Mouse (Mus musculus) midbrain, embryonic 15.5 days (tissue): ENCODE results near the gene Gm13090. TPM values are rescaled to one million over a fixed set of nuclear protein-coding genes. Genes with fewer than 3 reads are reported as not detected.

ENCODE experiments used
- ATAC-seq: fragments of 200-750 bp; cut with Nextera tagmentation; replicated peaks from 2 replicates; pipeline ENCODE4 v1.8.0; 2017; ENCODE audit warnings: moderate TSS enrichment
- H3K27ac ChIP-seq: fragments of 300-500 bp; sonication (generic); 2 replicates; pipeline ENCODE4 v1.5.1; 2015; ENCODE audit warnings: mild to moderate bottlenecking, inconsistent platforms
- H3K27me3 ChIP-seq: fragments of 300-500 bp; sonication (generic); replicated peaks from 2 replicates; pipeline ENCODE4 v1.6.1; 2015; ENCODE audit warnings: inconsistent platforms
- H3K36me3 ChIP-seq: fragments of 300-500 bp; sonication (generic); replicated peaks from 2 replicates; pipeline ENCODE4 v1.6.1; 2015; ENCODE audit warnings: inconsistent platforms
- H3K4me1 ChIP-seq: fragments of 300-500 bp; sonication (generic); 2 replicates; pipeline ENCODE4 v1.6.1; 2015; ENCODE audit warnings: inconsistent platforms
- H3K4me2 ChIP-seq: fragments of 300-500 bp; sonication (generic); 2 replicates; pipeline ENCODE4 v1.6.1; 2015; ENCODE audit warnings: inconsistent platforms, mild to moderate bottlenecking, moderate library complexity
- H3K4me3 ChIP-seq: fragments of 300-500 bp; sonication (generic); 2 replicates; pipeline ENCODE4 v1.5.1; 2015; ENCODE audit warnings: mild to moderate bottlenecking, inconsistent platforms
- H3K9ac ChIP-seq: fragments of 300-500 bp; sonication (generic); 2 replicates; pipeline ENCODE4 v1.6.1; 2015; ENCODE audit warnings: mild to moderate bottlenecking, inconsistent platforms
- H3K9me3 ChIP-seq: fragments of 300-500 bp; sonication (generic); 2 replicates; pipeline ENCODE4 v1.6.1; 2016; ENCODE audit warnings: inconsistent platforms
- WGBS: fragments of 180-500 bp; shearing (Covaris S2); methylation state at CpG from one replicate; pipeline ENCODE4 v1.1.7; 2015; ENCODE audit warnings: mixed read lengths; 5-methylcytosine and 5-hydroxymethylcytosine counted together
- polyA plus RNA-seq: library from polyadenylated mRNA; unstranded; fragments of >200 nt; fragmentation: Nextera tagmentation; extraction: Ambion mirVana; gene quantifications from 2 replicates; pipeline ENCODE4 v1.2.1, GENCODE M21; 2015

The Gm13090 gene
- polyA plus RNA-seq = 0.24 and 0.48 TPM in 2 replicates

DNA sequence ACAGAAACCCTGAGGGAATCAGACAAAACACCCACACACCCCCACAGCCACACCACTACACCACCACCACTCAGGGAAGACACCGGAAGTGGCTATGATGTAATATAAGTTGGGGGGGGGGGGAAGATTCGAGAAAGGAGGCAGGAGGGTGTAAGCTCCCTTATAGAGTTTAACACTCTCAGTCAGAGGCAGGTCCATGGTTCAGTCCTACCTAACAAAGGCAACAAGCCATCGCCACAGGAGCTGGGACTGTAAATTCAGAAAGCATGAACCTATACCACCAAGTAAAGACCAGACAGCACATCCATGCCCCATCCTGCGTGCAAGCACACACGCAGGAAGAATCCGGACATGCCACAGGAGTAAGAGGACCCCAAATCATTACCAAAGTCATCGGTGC lies at the start of gene Gm13090:
Gene Gm13090 (plus strand): TSS at position 301 of the 400 bp plus-strand sequence.
- H3K4me2 ChIP-seq = no peak within 1 kb of the TSS
- peaks cover 23% of the 10 kb centered on the region for H3K4me1 ChIP-seq
- ATAC-seq = no peak
- no peaks in the 10 kb centered on the region for H3K9me3 ChIP-seq
- WGBS = 94% methylated on average over 7 of the region's 7 CpGs
- peaks cover 30% of the 10 kb centered on the region for H3K36me3 ChIP-seq
- H3K27ac ChIP-seq = no peak within 1 kb of the TSS
- H3K4me3 ChIP-seq = no peak within 1 kb of the TSS
- no peaks in the 10 kb centered on the region for H3K27me3 ChIP-seq
- H3K9ac ChIP-seq = no peak within 1 kb of the TSS

DNA sequence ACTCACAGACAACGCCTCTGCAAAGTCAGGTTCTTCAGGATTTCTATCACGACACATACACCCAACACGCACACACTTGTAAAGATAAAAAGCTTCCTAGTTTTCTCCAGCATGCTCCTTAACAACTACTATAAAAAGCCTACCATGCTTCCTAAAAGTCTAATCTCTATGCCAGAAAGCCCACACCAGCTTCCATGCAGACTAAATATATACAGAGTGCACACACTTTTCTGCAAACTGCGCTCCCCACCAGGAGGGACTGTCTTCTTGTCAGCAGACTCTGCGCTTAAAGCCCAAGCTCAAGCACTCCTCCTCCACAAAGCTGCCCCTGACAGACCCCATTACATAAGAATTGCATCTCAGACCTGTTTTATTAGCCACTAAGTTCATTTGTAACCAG lies 47.9 kb upstream of the Gm13090 start:
- H3K4me1 ChIP-seq = peaks cover 10% of the 10 kb centered on the region; the same call in 1 of the 2 replicates

DNA sequence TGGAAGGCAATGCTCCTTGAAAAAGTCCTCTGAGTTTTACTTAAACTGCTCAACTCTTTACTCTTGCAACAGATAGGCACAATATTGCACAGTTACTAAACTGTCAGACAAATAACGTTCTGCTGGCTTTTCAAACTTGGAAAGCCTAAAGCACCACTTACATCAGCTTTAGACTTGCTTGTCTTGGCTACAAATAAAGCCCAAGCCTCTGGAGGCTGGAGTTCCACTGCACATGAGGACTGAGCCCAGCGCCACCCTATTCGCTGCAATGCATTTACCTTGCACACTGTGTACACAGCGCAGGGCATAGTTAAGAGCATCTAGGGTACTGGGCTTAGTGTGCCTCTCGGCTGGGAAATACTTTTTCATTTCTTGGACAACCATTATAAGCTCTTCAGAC lies 46.1 kb upstream of the Gm13090 start:
- Histone ChIP-seq H3K27ac (no peak overlapping the region), H3K36me3 (peaks cover 11% of the 10 kb centered on the region; the same call in 1 of the 2 replicates), H3K4me2 (peak overlapping the region; percentile 96), H3K4me1 (peaks cover 10% of the 10 kb centered on the region; the same call in 1 of the 2 replicates), H3K9ac (no peak overlapping the region), H3K27me3 (no peaks in the 10 kb centered on the region; the same call in 1 of the 2 replicates), H3K9me3 (no peaks in the 10 kb centered on the region), H3K4me3 (no peak overlapping the region; the same call in 1 of the 2 replicates)
- 44% methylated on average over 5 of the region's 5 CpGs for WGBS
- ATAC-seq = no peak

More for the DNA sequence above, 47.9 kb upstream of the Gm13090 start:
- Histone ChIP-seq H3K4me2 (no peak overlapping the region), H3K9ac (no peak overlapping the region), H3K9me3 (no peaks in the 10 kb centered on the region), H3K27me3 (no peaks in the 10 kb centered on the region; the same call in 1 of the 2 replicates), H3K36me3 (no peaks in the 10 kb centered on the region), H3K27ac (no peak overlapping the region), H3K4me3 (no peak overlapping the region)
- no peak for ATAC-seq
- WGBS = 90% methylated on average over 5 of the region's 5 CpGs

DNA sequence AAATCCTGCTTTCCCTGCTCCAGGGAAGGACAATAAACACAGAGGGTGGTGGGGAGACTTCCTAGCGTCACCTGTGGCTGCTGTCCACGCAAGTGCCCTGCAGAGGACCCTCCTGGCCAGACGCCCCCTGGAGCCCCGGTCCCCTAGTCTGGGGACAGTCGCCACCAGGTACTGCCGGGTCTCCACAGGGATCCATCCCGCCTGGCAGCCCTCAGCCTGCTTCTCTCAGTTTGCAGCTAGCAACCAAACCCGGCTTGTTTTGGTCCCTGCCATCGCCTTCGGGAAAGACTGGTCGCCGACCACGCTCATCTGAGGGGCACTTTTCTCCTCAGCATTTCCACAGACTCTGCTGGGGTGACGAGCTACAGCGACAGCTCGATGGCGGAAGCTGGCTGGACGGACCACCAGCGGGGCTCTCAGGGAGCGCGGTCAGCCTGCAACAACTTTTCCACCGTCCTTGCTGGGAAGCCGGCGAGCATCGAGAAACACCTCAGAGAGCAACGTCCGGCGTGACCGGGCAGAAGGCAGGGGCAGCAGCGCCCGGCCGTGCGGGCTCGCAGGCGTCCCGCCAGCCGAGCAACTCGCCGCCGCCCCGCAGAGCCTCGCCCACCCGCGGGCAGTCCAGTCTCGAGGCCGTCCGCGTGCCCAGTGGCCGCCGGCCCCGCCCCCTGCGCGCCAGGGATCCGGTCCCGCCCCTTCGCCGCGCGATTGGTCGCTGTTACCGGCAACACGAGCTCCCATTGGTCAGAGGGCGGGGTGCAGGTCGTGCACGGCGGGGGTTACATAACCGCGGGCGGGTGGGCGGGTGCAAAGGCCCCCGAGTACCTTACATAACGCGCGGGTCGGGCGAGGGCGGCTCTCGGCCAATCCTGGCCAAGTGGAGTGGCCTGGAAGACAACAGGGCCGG lies 45.1 kb upstream of the Gm13090 start, which contains the start of gene Per3:
Gene Per3 (minus strand): TSS at position 629 of the 907 bp plus-strand sequence.
- H3K27ac ChIP-seq = 0 out of 2 replicates have a peak within 1 kb of the TSS, but pooled peaks have one; percentile 14
- peak; percentile 96 for ATAC-seq
- WGBS = under 1% methylated on average over 79 of the region's 79 CpGs
- no peaks in the 10 kb centered on the region; the same call in 1 of the 2 replicates for H3K27me3 ChIP-seq
- peaks cover 11% of the 10 kb centered on the region; the same call in 1 of the 2 replicates for H3K36me3 ChIP-seq
- peaks cover 10% of the 10 kb centered on the region; the same call in 1 of the 2 replicates for H3K4me1 ChIP-seq
- no peaks in the 10 kb centered on the region for H3K9me3 ChIP-seq
- peak within 1 kb of the TSS; percentile 48 for H3K9ac ChIP-seq
- peak within 1 kb of the TSS; percentile 65 for H3K4me3 ChIP-seq
- peak within 1 kb of the TSS; percentile 96 for H3K4me2 ChIP-seq

DNA sequence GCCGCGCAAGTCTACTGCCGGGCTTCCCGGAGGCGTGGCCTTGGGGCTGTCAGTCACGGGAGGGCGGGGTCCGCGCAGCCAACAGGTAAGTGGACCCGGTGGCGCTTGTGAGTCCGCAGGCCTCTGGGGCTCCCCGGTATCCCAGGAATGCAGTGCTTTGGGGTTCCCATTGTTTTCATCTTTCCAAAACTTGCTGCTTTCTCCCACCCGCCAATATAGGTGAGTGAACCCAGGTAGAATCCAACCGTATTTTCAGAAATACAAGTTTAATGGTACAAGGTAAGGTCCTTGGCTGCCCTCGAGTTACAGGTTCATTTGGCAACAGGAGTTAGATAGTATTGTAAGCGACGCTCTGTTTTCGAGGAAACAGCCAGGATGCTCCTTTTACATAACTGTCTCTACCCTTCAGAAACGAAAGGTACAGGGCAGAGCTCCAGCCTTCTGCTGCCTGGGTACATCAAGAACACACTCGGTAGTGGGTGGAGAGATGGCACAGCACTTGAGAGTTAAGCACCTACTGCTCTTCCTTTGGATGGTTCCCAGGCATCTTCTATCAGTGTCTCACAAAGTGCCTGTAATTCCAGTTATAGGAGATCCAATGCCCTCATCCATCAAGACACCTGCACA lies 44.3 kb upstream of the Gm13090 start:
- peak overlapping the region; percentile 96 for H3K4me2 ChIP-seq
- H3K4me3 ChIP-seq = peak overlapping the region; percentile 65
- H3K4me1 ChIP-seq = peaks cover 10% of the 10 kb centered on the region; the same call in 1 of the 2 replicates
- WGBS = 3% methylated on average over 21 of the region's 21 CpGs
- H3K27me3 ChIP-seq = no peaks in the 10 kb centered on the region; the same call in 1 of the 2 replicates
- peak; percentile 14; the same call in 1 of the 2 replicates for ATAC-seq
- H3K9me3 ChIP-seq = no peaks in the 10 kb centered on the region
- peak overlapping the region; percentile 48; the same call in 1 of the 2 replicates for H3K9ac ChIP-seq
- no peak overlapping the region for H3K27ac ChIP-seq
- peaks cover 18% of the 10 kb centered on the region; the same call in 1 of the 2 replicates for H3K36me3 ChIP-seq

DNA sequence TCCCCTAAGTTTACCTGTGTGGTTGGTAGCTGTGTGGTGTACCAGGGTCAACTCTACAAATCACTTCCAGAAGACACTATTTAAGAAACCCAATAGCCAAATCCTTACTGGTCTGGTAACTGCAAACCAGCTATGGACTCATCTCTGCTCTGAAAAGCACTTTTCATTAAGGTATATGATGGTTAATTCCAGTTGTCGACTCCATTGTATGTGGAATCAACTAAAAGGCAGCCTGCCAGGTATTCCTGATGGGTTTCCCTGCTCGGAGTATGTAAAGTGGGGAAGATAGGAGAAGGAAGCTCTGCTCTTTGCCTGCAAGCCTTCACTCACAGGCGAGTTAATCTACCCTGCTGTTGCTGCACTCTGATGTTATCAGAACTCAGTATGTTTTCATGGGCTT lies 42.8 kb upstream of the Gm13090 start:
- Histone ChIP-seq H3K9me3 (no peaks in the 10 kb centered on the region), H3K4me2 (no peak overlapping the region), H3K27ac (no peak overlapping the region), H3K9ac (no peak overlapping the region), H3K27me3 (no peaks in the 10 kb centered on the region; the same call in 1 of the 2 replicates), H3K4me3 (no peak overlapping the region), H3K36me3 (peaks cover 30% of the 10 kb centered on the region; the same call in 1 of the 2 replicates), H3K4me1 (peaks cover 10% of the 10 kb centered on the region; the same call in 1 of the 2 replicates)
- 93% methylated on average over 3 of the region's 3 CpGs for WGBS
- no peak for ATAC-seq

DNA sequence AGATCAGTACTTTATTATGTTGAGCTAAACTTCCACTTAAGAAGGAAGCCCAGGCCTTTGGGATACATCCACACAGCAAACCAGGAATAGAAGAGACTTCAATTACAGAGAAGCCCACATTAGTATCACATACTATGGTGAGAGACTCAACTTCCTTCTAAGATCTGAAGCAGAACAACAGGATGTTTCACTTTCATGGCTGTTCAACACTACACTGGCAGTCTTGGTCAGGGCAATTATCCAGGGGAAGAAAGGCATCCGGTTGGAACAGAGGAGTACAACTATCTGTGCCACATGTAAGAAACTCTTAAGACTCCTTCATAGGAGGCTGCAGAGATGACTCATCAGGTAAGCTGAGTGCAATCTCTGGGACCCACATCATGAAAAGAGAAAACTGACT lies 38.2 kb upstream of the Gm13090 start:
- Histone ChIP-seq H3K9ac (no peak overlapping the region), H3K4me1 (peaks cover 10% of the 10 kb centered on the region), H3K36me3 (peaks cover 33% of the 10 kb centered on the region; the same call in 1 of the 2 replicates), H3K27me3 (no peaks in the 10 kb centered on the region), H3K4me2 (no peak overlapping the region), H3K9me3 (no peaks in the 10 kb centered on the region), H3K27ac (no peak overlapping the region), H3K4me3 (no peak overlapping the region)
- ATAC-seq = no peak
- WGBS = 94% methylated on average over 1 of the region's 1 CpGs

DNA sequence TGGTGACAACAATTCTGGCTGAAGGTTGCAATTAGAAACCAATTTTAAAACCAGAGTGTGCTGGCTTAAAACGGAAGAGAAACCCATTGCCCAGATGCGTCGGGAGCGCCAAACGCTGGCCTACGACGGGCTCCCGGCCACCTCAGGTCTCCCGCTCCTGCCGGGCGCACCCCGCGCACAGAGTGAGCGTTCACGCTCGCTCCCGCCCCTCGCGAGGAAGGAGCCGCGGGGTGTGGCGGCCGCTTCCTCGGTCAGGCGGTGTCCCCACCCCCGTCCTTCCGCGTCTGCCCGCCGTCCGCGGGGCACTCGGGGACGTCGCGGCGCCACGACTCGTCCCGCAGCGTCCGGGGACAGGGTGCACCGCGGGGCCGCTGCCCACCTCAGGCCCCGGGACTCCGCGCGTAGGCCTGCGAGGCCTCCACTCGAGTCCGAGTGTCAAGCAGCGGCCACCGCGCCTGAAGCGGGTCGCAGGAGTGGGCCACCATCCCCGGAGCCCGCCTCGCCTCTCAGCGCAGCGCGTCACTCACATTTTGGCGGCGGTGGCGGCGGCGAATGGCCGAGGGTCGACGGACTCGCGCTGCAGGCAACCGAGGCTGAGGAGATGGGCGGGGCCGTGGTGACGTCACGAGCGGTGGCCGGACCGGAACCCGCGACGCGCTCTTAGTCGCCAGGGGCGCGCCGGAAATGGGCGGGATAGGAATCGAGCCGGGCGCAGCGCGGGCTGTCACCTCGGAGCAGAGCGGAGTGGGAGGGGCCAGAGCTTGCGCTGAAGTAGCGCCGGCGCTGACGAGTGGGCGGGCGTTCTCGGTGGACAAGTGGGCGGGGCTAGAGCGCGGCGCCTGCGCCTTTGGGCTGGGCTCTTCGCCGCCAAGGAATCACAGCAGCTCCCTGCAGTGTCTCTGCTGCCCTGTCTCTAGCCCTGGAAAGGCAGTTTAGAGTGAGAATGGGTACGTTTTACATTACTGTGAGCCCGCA lies 31.7 kb upstream of the Gm13090 start, which contains the start of gene Vamp3:
Gene Vamp3 (minus strand): TSS at position 617 of the 975 bp plus-strand sequence.
- peak; percentile 99 for ATAC-seq
- H3K27ac ChIP-seq = peak within 1 kb of the TSS; percentile 95
- no peaks in the 10 kb centered on the region for H3K9me3 ChIP-seq
- peaks cover 17% of the 10 kb centered on the region for H3K36me3 ChIP-seq
- H3K4me1 ChIP-seq = peaks cover 24% of the 10 kb centered on the region
- H3K27me3 ChIP-seq = no peaks in the 10 kb centered on the region
- WGBS = under 1% methylated on average over 114 of the region's 114 CpGs
- peak within 1 kb of the TSS; percentile 90 for H3K9ac ChIP-seq
- H3K4me2 ChIP-seq = peak within 1 kb of the TSS; percentile 71
- H3K4me3 ChIP-seq = peak within 1 kb of the TSS; percentile 85

DNA sequence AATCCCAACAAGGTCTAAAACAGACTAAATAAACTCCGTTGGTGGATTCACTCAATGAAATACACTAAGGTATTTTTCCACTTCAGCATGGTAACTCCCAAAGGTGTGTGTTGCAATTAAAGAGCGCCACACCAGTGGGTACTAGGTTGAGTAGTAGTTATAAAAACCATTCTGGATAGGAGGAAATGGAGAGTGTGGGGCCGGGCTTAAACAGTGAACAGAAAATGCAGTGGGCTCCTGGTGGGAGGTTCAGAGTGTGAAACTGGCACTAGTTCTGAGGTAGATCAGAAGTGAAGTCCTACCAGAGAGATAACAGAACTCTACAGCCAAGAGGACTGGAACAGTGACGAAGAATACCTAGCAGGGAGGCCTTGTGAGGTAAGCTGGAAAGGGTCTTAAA lies 30.7 kb upstream of the Gm13090 start:
- Histone ChIP-seq H3K36me3 (peaks cover 19% of the 10 kb centered on the region), H3K9me3 (no peaks in the 10 kb centered on the region), H3K27ac (peak overlapping the region; percentile 95), H3K4me3 (peak overlapping the region; percentile 85; the same call in 1 of the 2 replicates), H3K4me2 (peak overlapping the region; percentile 71), H3K9ac (no peak overlapping the region), H3K4me1 (peaks cover 24% of the 10 kb centered on the region), H3K27me3 (no peaks in the 10 kb centered on the region)
- 71% methylated on average over 4 of the region's 4 CpGs for WGBS
- no peak for ATAC-seq

DNA sequence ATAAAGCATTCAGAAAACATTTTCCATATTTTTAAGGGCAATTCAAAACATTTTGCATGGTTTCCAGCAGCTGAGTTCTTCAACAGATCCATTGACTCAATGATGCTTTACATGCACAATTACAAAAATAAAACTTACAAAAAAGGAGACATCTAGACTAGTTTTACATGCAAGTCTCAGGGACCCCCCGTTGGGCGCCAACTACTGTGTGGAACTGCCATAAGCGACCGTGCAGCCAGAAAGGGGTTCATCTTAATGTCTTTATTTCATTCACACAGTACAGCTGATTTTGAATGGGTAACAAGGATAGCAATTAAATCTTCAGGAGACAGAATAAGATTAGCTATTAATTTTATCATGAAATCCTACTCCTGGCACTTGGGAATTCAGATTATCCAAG lies 29.8 kb upstream of the Gm13090 start:
- ATAC-seq = no peak
- Histone ChIP-seq H3K36me3 (peaks cover 19% of the 10 kb centered on the region), H3K4me3 (no peak overlapping the region), H3K27me3 (no peaks in the 10 kb centered on the region), H3K4me2 (no peak overlapping the region), H3K9ac (no peak overlapping the region), H3K4me1 (peaks cover 24% of the 10 kb centered on the region), H3K27ac (no peak overlapping the region), H3K9me3 (no peaks in the 10 kb centered on the region)
- WGBS = 92% methylated on average over 4 of the region's 4 CpGs

DNA sequence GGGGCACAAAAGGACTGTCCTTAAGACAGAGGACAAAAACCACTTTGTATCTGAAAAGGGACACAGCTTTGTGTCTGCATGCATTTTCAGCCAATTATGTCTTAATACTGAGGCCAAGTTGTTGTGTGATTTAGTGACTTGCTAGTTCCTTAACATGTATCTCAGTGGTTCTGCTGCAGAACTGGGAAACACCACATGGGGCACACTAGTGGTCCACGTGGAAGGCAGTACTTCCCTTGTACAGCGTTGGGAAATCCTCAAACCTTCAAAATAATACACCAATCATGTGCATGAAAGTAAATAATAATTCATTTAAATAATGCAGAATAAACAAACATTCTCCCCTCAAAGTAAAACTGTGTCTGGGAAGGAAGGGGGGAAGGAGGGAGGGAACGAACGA lies 20.6 kb upstream of the Gm13090 start:
- H3K4me2 ChIP-seq = no peak overlapping the region
- no peak for ATAC-seq
- 80% methylated on average over 4 of the region's 4 CpGs for WGBS
- H3K9me3 ChIP-seq = no peaks in the 10 kb centered on the region
- H3K36me3 ChIP-seq = peaks cover 27% of the 10 kb centered on the region
- no peak overlapping the region for H3K4me3 ChIP-seq
- H3K27me3 ChIP-seq = no peaks in the 10 kb centered on the region
- H3K4me1 ChIP-seq = no peaks in the 10 kb centered on the region
- no peak overlapping the region for H3K27ac ChIP-seq
- no peak overlapping the region for H3K9ac ChIP-seq
